Mouse (Mus musculus): ENCODE measurements around the gene Arid1b. TPM values are rescaled to one million over a fixed set of nuclear protein-coding genes. Genes with fewer than 3 reads are reported as not detected.
A peak's percentile ranks its signal among the peaks of the same experiment; 100 is the strongest.

Arid1b gene
- polyA plus RNA-seq (2015; fragmentation: Nextera tagmentation; extraction: Ambion mirVana) = 4.8 and 4.9 TPM in 2 replicates

- Histone ChIP-seq H3K4me2 (replicated peaks; ENCODE audit: low read depth) (peak within 1 kb of the TSS; percentile 77), H3K27ac (ENCODE audit: low read depth, low read length) (peak within 1 kb of the TSS; percentile 99), H3K27me3 (replicated peaks; ENCODE audit: control insufficient read depth, insufficient read depth, low read length) (no peaks in the 10 kb centered on the region), H3K9me3 (ENCODE audit: control insufficient read depth) (no peaks in the 10 kb centered on the region), H3K9ac (ENCODE audit: low read depth, low read length) (peak within 1 kb of the TSS; percentile 99), H3K36me3 (ENCODE audit: control insufficient read depth, insufficient read depth) (no peaks in the 10 kb centered on the region), H3K4me1 (replicated peaks; ENCODE audit: control insufficient read depth, insufficient read depth, low read length) (no peaks in the 10 kb centered on the region), H3K4me3 (ENCODE audit: low read depth, low read length) (peak within 1 kb of the TSS; percentile 95)
- TF ChIP-seq CTCF (IDR thresholded peaks at IDR 0.05; ENCODE audit: low read depth) = no peak
- under 1% methylated on average over 54 of the region's 58 CpGs for WGBS
- ATAC-seq = peak; percentile 56
These were observed at the start of gene Arid1b for GRCm38 (mm10) chr17:4993840-4994503. TSS of gene Arid1b (plus strand) at chr17:4994332.

- H3K9ac ChIP-seq (ENCODE audit: low read depth, low read length) = no peak overlapping the region
These were observed 48.8 kb upstream of the Arid1b start for GRCm38 (mm10) chr17:4945311-4945751.

GRCm38 (mm10) chr17:4945871-4946331 lies 48.2 kb upstream of the Arid1b start:
- TF ChIP-seq CTCF (IDR thresholded peaks at IDR 0.05; ENCODE audit: low read depth) = peak; percentile 34; the same call in 1 of the 2 replicates
- Histone ChIP-seq H3K4me2 (replicated peaks; ENCODE audit: low read depth) (peak overlapping the region; percentile 65), H3K4me1 (replicated peaks; ENCODE audit: control insufficient read depth, insufficient read depth, low read length) (peaks cover 4% of the 10 kb centered on the region; the same call in 1 of the 2 replicates), H3K9me3 (ENCODE audit: control insufficient read depth) (no peaks in the 10 kb centered on the region), H3K9ac (ENCODE audit: low read depth, low read length) (no peak overlapping the region), H3K4me3 (ENCODE audit: low read depth, low read length) (peak overlapping the region; percentile 5; the same call in 1 of the 2 replicates), H3K27me3 (replicated peaks; ENCODE audit: control insufficient read depth, insufficient read depth, low read length) (no peaks in the 10 kb centered on the region), H3K36me3 (ENCODE audit: control insufficient read depth, insufficient read depth) (no peaks in the 10 kb centered on the region), H3K27ac (ENCODE audit: low read depth, low read length) (peak overlapping the region; percentile 74)
- WGBS = 17% methylated on average over 11 of the region's 11 CpGs
- ATAC-seq = peak; percentile 66

More at GRCm38 (mm10) chr17:4945311-4945751, 48.8 kb upstream of the Arid1b start:
- TF ChIP-seq CTCF (IDR thresholded peaks at IDR 0.05; ENCODE audit: low read depth) = no peak
- no peak for ATAC-seq
- no peaks in the 10 kb centered on the region for H3K27me3 ChIP-seq (replicated peaks; ENCODE audit: control insufficient read depth, insufficient read depth, low read length)
- no peaks in the 10 kb centered on the region for H3K9me3 ChIP-seq (ENCODE audit: control insufficient read depth)
- H3K36me3 ChIP-seq (ENCODE audit: control insufficient read depth, insufficient read depth) = no peaks in the 10 kb centered on the region
- no peak overlapping the region for H3K4me3 ChIP-seq (ENCODE audit: low read depth, low read length)
- H3K4me2 ChIP-seq (replicated peaks; ENCODE audit: low read depth) = peak overlapping the region; percentile 65; the same call in 1 of the 2 replicates
- peaks cover 4% of the 10 kb centered on the region; the same call in 1 of the 2 replicates for H3K4me1 ChIP-seq (replicated peaks; ENCODE audit: control insufficient read depth, insufficient read depth, low read length)
- 69% methylated on average over 6 of the region's 6 CpGs for WGBS
- H3K27ac ChIP-seq (ENCODE audit: low read depth, low read length) = peak overlapping the region; percentile 74

GRCm38 (mm10) chr17:4946421-4946974 lies 47.6 kb upstream of the Arid1b start:
- Histone ChIP-seq H3K27ac (ENCODE audit: low read depth, low read length) (peak overlapping the region; percentile 82), H3K9ac (ENCODE audit: low read depth, low read length) (0 out of 2 replicates have a peak overlapping the region, but pooled peaks have one; percentile 4)

GRCm38 (mm10) chr17:4947013-4947412 lies 47.1 kb upstream of the Arid1b start:
- 19% methylated on average over 3 of the region's 3 CpGs for WGBS
- H3K9ac ChIP-seq (ENCODE audit: low read depth, low read length) = 0 out of 2 replicates have a peak overlapping the region, but pooled peaks have one; percentile 4
- ATAC-seq = peak; percentile 87

More at GRCm38 (mm10) chr17:4946421-4946974, 47.6 kb upstream of the Arid1b start:
- Histone ChIP-seq H3K9me3 (ENCODE audit: control insufficient read depth) (no peaks in the 10 kb centered on the region), H3K4me1 (replicated peaks; ENCODE audit: control insufficient read depth, insufficient read depth, low read length) (peaks cover 4% of the 10 kb centered on the region; the same call in 1 of the 2 replicates), H3K4me3 (ENCODE audit: low read depth, low read length) (peak overlapping the region; percentile 27), H3K36me3 (ENCODE audit: control insufficient read depth, insufficient read depth) (no peaks in the 10 kb centered on the region), H3K27me3 (replicated peaks; ENCODE audit: control insufficient read depth, insufficient read depth, low read length) (no peaks in the 10 kb centered on the region), H3K4me2 (replicated peaks; ENCODE audit: low read depth) (peak overlapping the region; percentile 65)
- no peak for TF ChIP-seq CTCF (IDR thresholded peaks at IDR 0.05; ENCODE audit: low read depth)
- ATAC-seq = peak; percentile 41
- WGBS = 15% methylated on average over 12 of the region's 12 CpGs

GRCm38 (mm10) chr17:4947439-4947838 lies 46.7 kb upstream of the Arid1b start:
- 37% methylated on average over 2 of the region's 2 CpGs for WGBS
- no peak for TF ChIP-seq CTCF (IDR thresholded peaks at IDR 0.05; ENCODE audit: low read depth)
- Histone ChIP-seq H3K9ac (ENCODE audit: low read depth, low read length) (no peak overlapping the region), H3K4me2 (replicated peaks; ENCODE audit: low read depth) (no peak overlapping the region; the same call in 1 of the 2 replicates), H3K36me3 (ENCODE audit: control insufficient read depth, insufficient read depth) (no peaks in the 10 kb centered on the region), H3K27me3 (replicated peaks; ENCODE audit: control insufficient read depth, insufficient read depth, low read length) (no peaks in the 10 kb centered on the region), H3K4me3 (ENCODE audit: low read depth, low read length) (no peak overlapping the region), H3K27ac (ENCODE audit: low read depth, low read length) (peak overlapping the region; percentile 82; the same call in 1 of the 2 replicates), H3K4me1 (replicated peaks; ENCODE audit: control insufficient read depth, insufficient read depth, low read length) (peaks cover 4% of the 10 kb centered on the region; the same call in 1 of the 2 replicates), H3K9me3 (ENCODE audit: control insufficient read depth) (no peaks in the 10 kb centered on the region)
- peak; percentile 68 for ATAC-seq

More at GRCm38 (mm10) chr17:4947013-4947412, 47.1 kb upstream of the Arid1b start:
- Histone ChIP-seq H3K27ac (ENCODE audit: low read depth, low read length) (peak overlapping the region; percentile 82), H3K27me3 (replicated peaks; ENCODE audit: control insufficient read depth, insufficient read depth, low read length) (no peaks in the 10 kb centered on the region), H3K4me3 (ENCODE audit: low read depth, low read length) (peak overlapping the region; percentile 27), H3K36me3 (ENCODE audit: control insufficient read depth, insufficient read depth) (no peaks in the 10 kb centered on the region), H3K9me3 (ENCODE audit: control insufficient read depth) (no peaks in the 10 kb centered on the region), H3K4me2 (replicated peaks; ENCODE audit: low read depth) (peak overlapping the region; percentile 65), H3K4me1 (replicated peaks; ENCODE audit: control insufficient read depth, insufficient read depth, low read length) (peaks cover 4% of the 10 kb centered on the region; the same call in 1 of the 2 replicates)
- no peak for TF ChIP-seq CTCF (IDR thresholded peaks at IDR 0.05; ENCODE audit: low read depth)

All from intestine, postnatal 0 days (tissue).